Mouse (Mus musculus) forebrain, embryonic 12.5 days (tissue): ENCODE results near the gene Xrcc4. TPM values are rescaled to one million over a fixed set of nuclear protein-coding genes. Genes with fewer than 3 reads are reported as not detected.
A peak's percentile ranks its signal among the peaks of the same experiment; 100 is the strongest.
"Not testable (repeated sequence)": the region's sequence is repeated elsewhere in the genome, so short reads cannot be mapped to it uniquely, and the experiment has no call there.

ENCODE experiments used
- ATAC-seq: fragments of 200-750 bp; cut with Nextera tagmentation; 2 replicates; pipeline ENCODE4 v1.8.0; 2017; ENCODE audit warnings: moderate TSS enrichment; ENCODE audit not compliant: low FRiP score
- H3K27ac ChIP-seq: fragments of 300-500 bp; sonication (generic); 2 replicates; pipeline ENCODE4 v1.5.1; 2016; ENCODE audit warnings: mild to moderate bottlenecking
- H3K27me3 ChIP-seq: fragments of 300-500 bp; sonication (generic); 2 replicates; pipeline ENCODE4 v1.6.1; 2016; ENCODE audit warnings: mild to moderate bottlenecking
- H3K36me3 ChIP-seq: fragments of 300-500 bp; sonication (generic); replicated peaks from 2 replicates; pipeline ENCODE4 v1.6.1; 2016; ENCODE audit warnings: mild to moderate bottlenecking
- H3K4me1 ChIP-seq: fragments of 300-500 bp; sonication (generic); 2 replicates; pipeline ENCODE4 v1.6.1; 2016
- H3K4me2 ChIP-seq: fragments of 300-500 bp; sonication (generic); 2 replicates; pipeline ENCODE4 v1.6.1; 2016; ENCODE audit warnings: mild to moderate bottlenecking, moderate library complexity
- H3K4me3 ChIP-seq: fragments of 300-500 bp; sonication (generic); replicated peaks from 2 replicates; pipeline ENCODE4 v1.5.1; 2016; ENCODE audit warnings: mild to moderate bottlenecking
- H3K9ac ChIP-seq: fragments of 300-500 bp; sonication (generic); 2 replicates; pipeline ENCODE4 v1.6.1; 2016; ENCODE audit warnings: mild to moderate bottlenecking
- H3K9me3 ChIP-seq: fragments of 300-500 bp; sonication (generic); 2 replicates; pipeline ENCODE4 v1.6.1; 2016
- WGBS: fragments of 180-500 bp; shearing (Covaris S2); methylation state at CpG from one replicate; pipeline ENCODE4 v1.1.7; 2016; 5-methylcytosine and 5-hydroxymethylcytosine counted together
- polyA plus RNA-seq: library from polyadenylated mRNA; unstranded; fragments of >200 nt; fragmentation: Nextera tagmentation; extraction: Ambion mirVana; gene quantifications from 2 replicates; pipeline ENCODE4 v1.2.1, GENCODE M21; 2016

Gene Xrcc4
- polyA plus RNA-seq = 12.6 and 13.2 TPM in 2 replicates

- H3K27me3 ChIP-seq = no peaks in the 10 kb centered on the region
- WGBS = 3% methylated on average over 41 of the region's 41 CpGs
- peak within 1 kb of the TSS; percentile 76 for H3K27ac ChIP-seq
- no peaks in the 10 kb centered on the region for H3K9me3 ChIP-seq
- H3K4me3 ChIP-seq = peak within 1 kb of the TSS; percentile 67
- peaks cover 5% of the 10 kb centered on the region; the same call in 1 of the 2 replicates for H3K36me3 ChIP-seq
- H3K4me2 ChIP-seq = peak within 1 kb of the TSS; percentile 86
- H3K9ac ChIP-seq = peak within 1 kb of the TSS; percentile 73
- peak; percentile 100 for ATAC-seq
- H3K4me1 ChIP-seq = peaks cover 8% of the 10 kb centered on the region
Measured at GRCm38 (mm10) chr13:90088962-90089824, at the start of gene Xrcc4, which contains the start of gene Tmem167. TSS of gene Xrcc4 (minus strand) at chr13:90089608. TSS of gene Tmem167 (plus strand) at chr13:90089123.

GRCm38 (mm10) chr13:90136156-90136910 is 46.9 kb upstream of the Xrcc4 start:
- Histone ChIP-seq H3K36me3 (no peaks in the 10 kb centered on the region), H3K27ac (peak overlapping the region; percentile 66), H3K9ac (no peak overlapping the region), H3K4me2 (no peak overlapping the region), H3K4me3 (no peak overlapping the region), H3K9me3 (no peaks in the 10 kb centered on the region), H3K4me1 (peaks cover 7% of the 10 kb centered on the region; the same call in 1 of the 2 replicates), H3K27me3 (no peaks in the 10 kb centered on the region)
- WGBS = 68% methylated on average over 3 of the region's 3 CpGs
- peak; percentile 33; the same call in 1 of the 2 replicates for ATAC-seq

GRCm38 (mm10) chr13:90111681-90112080 is 22.3 kb upstream of the Xrcc4 start:
- WGBS = 85% methylated on average over 1 of the region's 1 CpGs
- H3K4me3 ChIP-seq = no peak overlapping the region
- H3K4me2 ChIP-seq = no peak overlapping the region
- H3K27ac ChIP-seq = no peak overlapping the region
- no peak for ATAC-seq
- H3K9ac ChIP-seq = no peak overlapping the region
- H3K36me3 ChIP-seq = 0 out of 2 replicates have a peak, but pooled peaks cover 8% of the 10 kb centered on the region
- H3K9me3 ChIP-seq = no peaks in the 10 kb centered on the region
- H3K4me1 ChIP-seq = no peaks in the 10 kb centered on the region
- no peaks in the 10 kb centered on the region for H3K27me3 ChIP-seq

- not testable (repeated sequence) for H3K4me2 ChIP-seq, H3K4me1 ChIP-seq, H3K9me3 ChIP-seq, H3K27ac ChIP-seq, ATAC-seq, H3K9ac ChIP-seq, H3K4me3 ChIP-seq, H3K27me3 ChIP-seq
- H3K36me3 ChIP-seq = peaks cover 32% of the 10 kb centered on the region
- WGBS = 96% methylated on average over 5 of the region's 5 CpGs
Measured at GRCm38 (mm10) chr13:90108746-90109145, 19.3 kb upstream of the Xrcc4 start.

GRCm38 (mm10) chr13:90106139-90106538 is 16.7 kb upstream of the Xrcc4 start:
- Histone ChIP-seq H3K4me2 (no peak overlapping the region), H3K9ac (no peak overlapping the region), H3K4me1 (no peaks in the 10 kb centered on the region), H3K9me3 (no peaks in the 10 kb centered on the region), H3K27ac (no peak overlapping the region), H3K36me3 (peaks cover 39% of the 10 kb centered on the region), H3K4me3 (no peak overlapping the region), H3K27me3 (no peaks in the 10 kb centered on the region)
- no peak for ATAC-seq
- WGBS = 92% methylated on average over 7 of the region's 7 CpGs

GRCm38 (mm10) chr13:90101514-90101913 is 12.1 kb upstream of the Xrcc4 start:
- H3K27ac ChIP-seq = no peak overlapping the region
- no peak overlapping the region for H3K9ac ChIP-seq
- no peaks in the 10 kb centered on the region for H3K9me3 ChIP-seq
- no peak overlapping the region for H3K4me3 ChIP-seq
- no peaks in the 10 kb centered on the region for H3K27me3 ChIP-seq
- no peak for ATAC-seq
- no peaks in the 10 kb centered on the region for H3K4me1 ChIP-seq
- H3K36me3 ChIP-seq = peaks cover 31% of the 10 kb centered on the region
- no peak overlapping the region for H3K4me2 ChIP-seq

- H3K4me2 ChIP-seq = peak overlapping the region; percentile 69
- WGBS = under 1% methylated on average over 27 of the region's 27 CpGs
Measured at GRCm38 (mm10) chr13:90089825-90090183, 396 bp upstream of the Xrcc4 start.

GRCm38 (mm10) chr13:90061877-90062276 is 27.5 kb downstream of the Xrcc4 start:
- Histone ChIP-seq H3K4me2 (no peak overlapping the region), H3K27me3 (no peaks in the 10 kb centered on the region), H3K9me3 (no peaks in the 10 kb centered on the region), H3K27ac (no peak overlapping the region), H3K36me3 (no peaks in the 10 kb centered on the region), H3K4me1 (no peaks in the 10 kb centered on the region), H3K4me3 (no peak overlapping the region), H3K9ac (no peak overlapping the region)
- no peak for ATAC-seq
- WGBS = 92% methylated on average over 1 of the region's 1 CpGs

More at GRCm38 (mm10) chr13:90089825-90090183, 396 bp upstream of the Xrcc4 start:
- Histone ChIP-seq H3K36me3 (peaks cover 5% of the 10 kb centered on the region; the same call in 1 of the 2 replicates), H3K9ac (peak overlapping the region; percentile 73), H3K27me3 (no peaks in the 10 kb centered on the region), H3K4me3 (peak overlapping the region; percentile 67), H3K4me1 (peaks cover 8% of the 10 kb centered on the region), H3K9me3 (no peaks in the 10 kb centered on the region), H3K27ac (peak overlapping the region; percentile 76)
- peak; percentile 81 for ATAC-seq

- Histone ChIP-seq H3K9me3 (no peaks in the 10 kb centered on the region), H3K9ac (no peak overlapping the region), H3K27me3 (no peaks in the 10 kb centered on the region), H3K4me3 (no peak overlapping the region), H3K36me3 (no peaks in the 10 kb centered on the region), H3K27ac (no peak overlapping the region), H3K4me1 (no peaks in the 10 kb centered on the region), H3K4me2 (no peak overlapping the region)
- ATAC-seq = no peak
- 82% methylated on average over 3 of the region's 3 CpGs for WGBS
Measured at GRCm38 (mm10) chr13:90052408-90052807, 37.0 kb downstream of the Xrcc4 start.

GRCm38 (mm10) chr13:90051735-90052134 is 37.7 kb downstream of the Xrcc4 start:
- H3K4me2 ChIP-seq = no peak overlapping the region
- H3K36me3 ChIP-seq = no peaks in the 10 kb centered on the region
- no peak overlapping the region for H3K9ac ChIP-seq
- H3K4me1 ChIP-seq = no peaks in the 10 kb centered on the region
- H3K27ac ChIP-seq = no peak overlapping the region
- H3K4me3 ChIP-seq = no peak overlapping the region
- H3K9me3 ChIP-seq = no peaks in the 10 kb centered on the region
- H3K27me3 ChIP-seq = no peaks in the 10 kb centered on the region
- ATAC-seq = no peak
- WGBS = 80% methylated on average over 6 of the region's 6 CpGs

- no peak overlapping the region for H3K4me3 ChIP-seq
- no peaks in the 10 kb centered on the region for H3K9me3 ChIP-seq
- H3K9ac ChIP-seq = no peak overlapping the region
- no peaks in the 10 kb centered on the region for H3K27me3 ChIP-seq
- H3K4me1 ChIP-seq = no peaks in the 10 kb centered on the region
- no peak overlapping the region for H3K4me2 ChIP-seq
- WGBS = 10% methylated on average over 2 of the region's 2 CpGs
- no peak for ATAC-seq
- no peak overlapping the region for H3K27ac ChIP-seq
- no peaks in the 10 kb centered on the region for H3K36me3 ChIP-seq
Measured at GRCm38 (mm10) chr13:90039613-90040012, 49.8 kb downstream of the Xrcc4 start.

GRCm38 (mm10) chr13:90032977-90033376 is 56.4 kb downstream of the Xrcc4 start:
- H3K27ac ChIP-seq = no peak overlapping the region
- H3K36me3 ChIP-seq = no peaks in the 10 kb centered on the region
- H3K4me2 ChIP-seq = no peak overlapping the region
- no peaks in the 10 kb centered on the region for H3K9me3 ChIP-seq
- no peak overlapping the region for H3K4me3 ChIP-seq
- H3K4me1 ChIP-seq = peaks cover 3% of the 10 kb centered on the region; the same call in 1 of the 2 replicates
- 64% methylated on average over 4 of the region's 4 CpGs for WGBS
- ATAC-seq = no peak
- no peak overlapping the region for H3K9ac ChIP-seq
- H3K27me3 ChIP-seq = no peaks in the 10 kb centered on the region
